Mouse (Mus musculus) neural tube, embryonic 14.5 days (tissue): ENCODE results near the gene Stard3. TPM values are rescaled to one million over a fixed set of nuclear protein-coding genes. Genes with fewer than 3 reads are reported as not detected.

Source experiments
- ATAC-seq: fragments of 200-750 bp; cut with Nextera tagmentation; 2 replicates; pipeline ENCODE4 v1.8.0; 2017; ENCODE audit warnings: low read depth, mild to moderate bottlenecking, moderate TSS enrichment, moderate library complexity
- H3K27ac ChIP-seq: fragments of 300-500 bp; sonication (generic); 2 replicates; pipeline ENCODE4 v1.5.1; 2014; ENCODE audit warnings: low read depth, mild to moderate bottlenecking, control low read depth, low read length, moderate library complexity, mixed read lengths
- H3K27me3 ChIP-seq: fragments of 300-500 bp; sonication (generic); 2 replicates; pipeline ENCODE4 v1.6.1; 2014; ENCODE audit warnings: low read length; ENCODE audit not compliant: control insufficient read depth, insufficient read depth
- H3K36me3 ChIP-seq: fragments of 300-500 bp; sonication (generic); 2 replicates; pipeline ENCODE4 v1.6.1; 2014; ENCODE audit warnings: low read length, mixed read lengths; ENCODE audit not compliant: control insufficient read depth, insufficient read depth
- H3K4me1 ChIP-seq: fragments of 300-500 bp; sonication (generic); 2 replicates; pipeline ENCODE4 v1.6.1; 2014; ENCODE audit warnings: low read length; ENCODE audit not compliant: control insufficient read depth, insufficient read depth
- H3K4me2 ChIP-seq: fragments of 300-500 bp; sonication (generic); 2 replicates; pipeline ENCODE4 v1.6.1; 2014; ENCODE audit warnings: mild to moderate bottlenecking, low read depth, low read length, control low read depth
- H3K4me3 ChIP-seq: fragments of 300-500 bp; sonication (generic); 2 replicates; pipeline ENCODE4 v1.5.1; 2014; ENCODE audit warnings: low read depth, low read length, control low read depth, mixed read lengths
- H3K9ac ChIP-seq: fragments of 300-500 bp; sonication (generic); replicated peaks from 2 replicates; pipeline ENCODE4 v1.6.1; 2014; ENCODE audit warnings: low read depth, mild to moderate bottlenecking, control low read depth, low read length, mixed read lengths
- H3K9me3 ChIP-seq: fragments of 300-500 bp; sonication (generic); 2 replicates; pipeline ENCODE4 v1.6.1; 2016; ENCODE audit warnings: low read length; ENCODE audit not compliant: control insufficient read depth
- WGBS: fragments of 180-500 bp; shearing (Covaris S2); extraction: QIAGEN DNeasy Blood & Tissue Kit; methylation state at CpG from one replicate; pipeline ENCODE4 v1.1.7; 2014; 5-methylcytosine and 5-hydroxymethylcytosine counted together
- polyA plus RNA-seq: library from polyadenylated mRNA; unstranded; fragments of >200 nt; fragmentation: Nextera tagmentation; extraction: Ambion mirVana; gene quantifications from 2 replicates; pipeline ENCODE4 v1.2.1, GENCODE M21; 2014

Gene Stard3
- polyA plus RNA-seq, 1 experiment from 2014 or later: 28.0 TPM

GRCm38 (mm10) chr11:98352272-98352990, 5.7 kb upstream of the Stard3 start:
- Histone ChIP-seq H3K4me2 (no peak overlapping the region), H3K4me1 (peaks cover 13% of the 10 kb centered on the region), H3K36me3 (no peaks in the 10 kb centered on the region), H3K9me3 (no peaks in the 10 kb centered on the region), H3K27me3 (peaks cover 44% of the 10 kb centered on the region), H3K4me3 (no peak overlapping the region), H3K9ac (no peak overlapping the region), H3K27ac (no peak overlapping the region)
- 80% methylated on average over 18 of the region's 18 CpGs for WGBS
- ATAC-seq: no peak

GRCm38 (mm10) chr11:98353651-98354211, 4.4 kb upstream of the Stard3 start:
- Histone ChIP-seq H3K36me3 (no peaks in the 10 kb centered on the region), H3K27ac (no peak overlapping the region), H3K9me3 (no peaks in the 10 kb centered on the region), H3K4me2 (no peak overlapping the region), H3K4me1 (peaks cover 10% of the 10 kb centered on the region), H3K4me3 (no peak overlapping the region), H3K9ac (no peak overlapping the region), H3K27me3 (peaks cover 39% of the 10 kb centered on the region)
- no peak for ATAC-seq
- WGBS: 37% methylated on average over 8 of the region's 8 CpGs

- peaks cover 13% of the 10 kb centered on the region for H3K4me1 ChIP-seq
- no peaks in the 10 kb centered on the region for H3K9me3 ChIP-seq
- no peak overlapping the region for H3K4me2 ChIP-seq
- H3K36me3 ChIP-seq: no peaks in the 10 kb centered on the region
- no peak overlapping the region for H3K9ac ChIP-seq
- H3K4me3 ChIP-seq: no peak overlapping the region
- no peak for ATAC-seq
- no peak overlapping the region for H3K27ac ChIP-seq
- 75% methylated on average over 14 of the region's 14 CpGs for WGBS
- peaks cover 33% of the 10 kb centered on the region for H3K27me3 ChIP-seq
Measured at GRCm38 (mm10) chr11:98354445-98354844, 3.7 kb upstream of the Stard3 start.

- no peaks in the 10 kb centered on the region for H3K36me3 ChIP-seq
- 6% methylated on average over 6 of the region's 6 CpGs for WGBS
- H3K9me3 ChIP-seq: no peaks in the 10 kb centered on the region
- no peak overlapping the region for H3K4me3 ChIP-seq
- peaks cover 22% of the 10 kb centered on the region for H3K4me1 ChIP-seq
- no peak overlapping the region for H3K9ac ChIP-seq
- H3K4me2 ChIP-seq: no peak overlapping the region
- H3K27me3 ChIP-seq: peaks cover 19% of the 10 kb centered on the region
- no peak for ATAC-seq
- H3K27ac ChIP-seq: no peak overlapping the region
Measured at GRCm38 (mm10) chr11:98355732-98356299, 2.4 kb upstream of the Stard3 start.

GRCm38 (mm10) chr11:98356625-98357394, 1.4 kb upstream of the Stard3 start:
- Histone ChIP-seq H3K4me3 (no peak overlapping the region), H3K36me3 (no peaks in the 10 kb centered on the region), H3K9me3 (no peaks in the 10 kb centered on the region), H3K4me2 (no peak overlapping the region), H3K27me3 (peaks cover 11% of the 10 kb centered on the region), H3K9ac (no peak overlapping the region), H3K27ac (no peak overlapping the region), H3K4me1 (peaks cover 26% of the 10 kb centered on the region)
- 77% methylated on average over 7 of the region's 7 CpGs for WGBS
- no peak for ATAC-seq

- Histone ChIP-seq H3K4me2 (peak overlapping the region; percentile 75), H3K9ac (peak overlapping the region; percentile 58; the same call in 1 of the 2 replicates), H3K36me3 (no peaks in the 10 kb centered on the region), H3K27ac (peak overlapping the region; percentile 71; the same call in 1 of the 2 replicates), H3K4me1 (peaks cover 26% of the 10 kb centered on the region), H3K27me3 (peaks cover 3% of the 10 kb centered on the region), H3K4me3 (peak overlapping the region; percentile 55), H3K9me3 (no peaks in the 10 kb centered on the region)
- no peak for ATAC-seq
- WGBS: 7% methylated on average over 13 of the region's 13 CpGs
Measured at GRCm38 (mm10) chr11:98357396-98358160, 590 bp upstream of the Stard3 start.

- Histone ChIP-seq H3K4me2 (peak overlapping the region; percentile 4; the same call in 1 of the 2 replicates), H3K9me3 (no peaks in the 10 kb centered on the region), H3K36me3 (no peaks in the 10 kb centered on the region), H3K27me3 (no peaks in the 10 kb centered on the region), H3K27ac (peak overlapping the region; percentile 71), H3K9ac (0 out of 2 replicates have a peak overlapping the region, but pooled peaks have one; percentile 21), H3K4me3 (no peak overlapping the region), H3K4me1 (peaks cover 26% of the 10 kb centered on the region)
- WGBS: 24% methylated on average over 9 of the region's 9 CpGs
- no peak for ATAC-seq
Measured at GRCm38 (mm10) chr11:98360866-98361521, 2.8 kb downstream of the Stard3 start.

- 88% methylated on average over 5 of the region's 5 CpGs for WGBS
Measured at GRCm38 (mm10) chr11:98363817-98364216, 5.6 kb downstream of the Stard3 start.

More at GRCm38 (mm10) chr11:98363817-98364216, 5.6 kb downstream of the Stard3 start:
- no peak overlapping the region for H3K4me2 ChIP-seq
- no peak overlapping the region for H3K9ac ChIP-seq
- H3K27me3 ChIP-seq: no peaks in the 10 kb centered on the region
- peaks cover 19% of the 10 kb centered on the region for H3K4me1 ChIP-seq
- H3K27ac ChIP-seq: no peak overlapping the region
- H3K36me3 ChIP-seq: no peaks in the 10 kb centered on the region
- ATAC-seq: no peak
- H3K4me3 ChIP-seq: no peak overlapping the region
- H3K9me3 ChIP-seq: no peaks in the 10 kb centered on the region
